Mouse (Mus musculus) cerebellum, adult 11-12 months (tissue): ENCODE measurements at regions not wholly inside any gene's neighbourhood (a gene's known extent, or its start where the extent isn't known, plus 50 kb on each side); places are given as distances from the start of the nearest gene placed in this dataset.

Source experiments
- DNase-seq: peaks from one replicate; pipeline ENCODE4 v3.0.0; 2022

DNA sequence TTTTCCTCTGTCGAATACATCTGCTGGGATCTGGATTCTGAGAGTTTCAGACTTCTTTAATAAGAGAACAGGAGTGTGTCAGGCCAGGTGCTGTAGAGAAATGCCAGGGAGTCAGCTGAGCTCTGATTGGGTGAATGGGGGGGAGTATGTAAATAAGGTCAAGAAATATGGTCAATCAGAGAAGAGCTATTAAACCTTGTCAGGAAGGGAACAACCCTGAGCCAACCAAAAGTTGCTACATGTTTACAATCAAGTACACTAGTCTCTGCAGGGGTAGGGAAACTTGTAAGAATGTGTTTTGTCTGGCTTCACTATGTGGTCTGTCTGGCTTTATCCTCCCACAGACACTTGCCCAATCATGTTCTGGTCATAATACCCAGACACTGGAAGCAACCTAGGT, 60.4 kb upstream of the Thpo start:
- no peak for DNase-seq
